Mouse (Mus musculus) gonadal fat pad, adult 2 months (tissue): ENCODE results near the gene Clp1. TPM values are rescaled to one million over a fixed set of nuclear protein-coding genes. Genes with fewer than 3 reads are reported as not detected.

Experiments
- DNase-seq: peaks from one replicate; pipeline ENCODE4 v3.0.0-alpha.2; 2012; ENCODE audit warnings: low read depth
- polyA plus RNA-seq: library from polyadenylated mRNA; depleted of rRNA; stranded (reverse); fragments of >200 nt; gene quantifications from 2 replicates; pipeline ENCODE4 v1.2.3, GENCODE M21; 2012; rRNA removed

Gene Clp1
- polyA plus RNA-seq, 1 experiment = 18.8 TPM

DNA sequence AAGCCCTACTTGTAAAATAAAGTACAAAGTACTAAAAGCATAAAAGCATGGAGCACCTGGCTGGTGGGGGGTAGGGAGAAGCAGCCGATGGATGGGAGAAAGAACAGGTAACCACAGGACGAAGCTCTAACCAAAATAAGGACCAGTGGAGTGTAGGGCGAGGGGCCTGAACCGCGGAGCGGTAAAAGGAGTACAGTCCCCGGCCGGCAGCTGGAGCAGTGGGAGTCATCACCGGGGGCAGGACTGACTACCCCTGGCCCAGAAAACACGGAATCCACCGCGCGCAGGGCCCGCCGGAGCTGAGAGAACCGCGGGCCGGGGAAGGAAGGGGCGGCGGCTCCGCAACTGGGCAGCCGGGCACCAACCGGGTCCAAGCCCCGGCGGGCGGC is 12.7 kb downstream of the Clp1 start:
- DNase-seq = no peak

DNA sequence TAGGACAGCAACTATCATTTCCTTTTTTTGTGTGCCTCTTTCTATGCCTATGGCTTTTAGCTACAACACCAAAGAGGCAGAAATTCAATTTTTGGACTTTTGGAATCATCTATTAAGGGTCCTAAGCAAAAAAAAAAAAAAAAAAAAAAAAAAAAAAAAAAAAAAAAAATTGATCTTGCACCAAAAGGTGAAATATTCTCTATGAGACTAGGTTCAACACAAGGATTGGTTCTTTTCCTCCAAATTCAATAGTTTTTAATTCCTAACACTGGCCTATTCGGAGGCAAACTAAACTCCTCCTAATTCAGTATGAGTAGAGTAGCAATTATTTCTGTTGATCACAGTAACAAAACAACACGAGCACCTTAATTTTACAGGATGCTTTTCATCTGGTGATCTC is 15.3 kb downstream of the Clp1 start:
- DNase-seq = no peak

DNA sequence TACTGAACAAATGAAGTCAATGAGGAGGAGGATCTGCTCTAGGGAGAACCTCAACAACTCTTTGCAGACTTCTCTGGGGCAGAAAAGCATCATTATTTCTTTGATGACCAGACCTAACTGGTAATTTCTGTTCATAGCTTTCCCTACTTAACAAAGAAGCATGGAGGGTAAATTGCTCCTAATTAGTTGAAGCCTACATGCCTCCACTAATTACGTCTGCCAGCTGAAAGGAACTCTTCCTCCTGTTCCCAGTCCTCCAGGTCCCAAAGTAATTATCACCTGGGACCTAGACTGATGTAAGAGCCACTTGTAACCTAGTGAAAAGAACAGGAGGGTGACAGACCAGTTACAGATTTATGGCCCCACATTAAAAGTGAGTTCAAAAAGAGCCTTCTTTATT is 19.6 kb downstream of the Clp1 start:
- DNase-seq = no peak

DNA sequence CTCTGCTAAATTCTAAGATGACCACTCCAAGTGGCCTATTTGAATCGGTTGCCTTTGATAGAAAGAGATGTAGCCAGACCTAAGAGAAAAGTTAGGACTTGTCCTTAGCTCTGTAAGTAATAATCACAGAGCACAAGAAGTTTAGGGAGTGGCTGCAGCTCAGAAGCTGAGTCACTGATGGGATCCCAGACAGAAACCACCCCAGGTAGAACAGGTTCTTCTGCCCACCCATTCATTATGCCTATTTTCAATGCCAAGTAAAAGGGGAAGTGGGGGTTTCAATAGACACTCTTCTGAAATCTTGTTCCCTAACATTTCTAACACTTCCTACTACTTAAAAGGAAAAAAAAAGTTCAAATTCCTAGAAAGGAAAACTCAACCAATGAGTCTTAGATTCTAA is 21.9 kb downstream of the Clp1 start:
- no peak for DNase-seq

DNA sequence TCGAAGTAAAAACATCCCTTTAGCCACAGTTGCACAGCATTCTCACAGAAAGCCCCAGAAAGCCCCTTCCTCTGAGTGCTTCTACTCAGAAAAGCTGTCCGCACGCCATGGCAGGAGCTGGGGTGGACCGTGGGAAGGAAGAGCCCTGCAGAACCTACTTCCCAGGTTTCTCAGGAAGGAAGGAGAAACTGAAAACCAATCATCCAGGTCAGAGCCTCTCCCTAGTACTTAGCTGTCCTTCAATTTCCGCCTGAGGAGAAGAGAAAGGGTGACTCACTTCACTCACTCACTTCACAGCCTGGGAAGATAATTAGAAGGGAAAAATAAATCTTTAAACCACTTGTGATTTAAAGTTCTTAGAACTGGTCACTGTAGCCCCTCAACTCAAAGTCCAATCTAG is 22.8 kb downstream of the Clp1 start:
- DNase-seq = no peak

DNA sequence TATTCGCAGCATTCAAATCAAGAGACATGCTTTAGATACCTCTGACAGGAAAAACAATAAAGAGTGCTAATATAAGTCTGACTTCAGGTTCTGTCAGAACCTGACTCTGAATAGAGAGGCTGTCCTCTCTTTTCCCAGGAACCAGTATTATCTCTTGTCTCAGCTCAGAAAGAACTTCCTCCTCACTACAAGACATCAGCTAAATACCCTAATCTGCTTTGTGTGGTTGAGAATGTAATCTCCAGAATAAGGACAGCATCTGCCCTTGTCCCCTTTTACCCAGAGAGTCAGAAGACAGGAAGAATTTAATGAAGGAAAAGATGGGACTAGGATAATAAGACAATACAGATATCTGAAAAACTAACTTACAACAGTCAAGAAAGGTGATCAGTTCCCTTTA is 23.7 kb downstream of the Clp1 start:
- DNase-seq = no peak

DNA sequence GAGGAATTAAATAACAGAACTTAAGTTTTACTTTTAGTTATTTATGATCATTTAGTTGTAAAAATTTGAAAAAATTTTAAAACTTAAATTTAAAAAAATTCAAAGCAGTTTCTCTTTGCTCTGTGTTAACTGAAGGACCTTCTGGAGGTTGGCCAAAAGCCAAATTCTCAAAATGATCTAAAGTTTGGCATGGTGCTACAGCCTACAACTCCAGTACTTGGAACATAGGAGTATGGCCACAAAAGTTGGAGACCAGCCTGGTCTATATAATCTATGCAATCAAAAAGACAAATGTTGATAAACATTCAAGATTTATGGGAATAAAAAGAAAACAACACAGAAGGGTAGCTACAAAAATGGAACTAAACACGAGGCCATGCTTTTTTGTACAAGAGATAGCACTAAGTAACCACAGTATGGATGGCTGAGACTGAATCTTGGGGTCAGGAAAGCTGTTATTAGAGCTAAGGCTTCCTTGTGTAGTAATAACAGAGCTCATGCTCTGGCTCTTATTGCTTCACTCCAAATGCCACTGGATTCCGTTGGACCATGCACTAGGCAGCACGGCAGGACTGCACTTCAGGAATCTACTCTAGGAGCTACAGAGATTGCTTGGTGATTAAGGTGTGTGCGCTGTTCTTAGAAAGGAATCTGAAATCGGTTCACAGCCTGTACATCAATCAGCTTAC is 32.0 kb downstream of the Clp1 start:
- DNase-seq = no peak

DNA sequence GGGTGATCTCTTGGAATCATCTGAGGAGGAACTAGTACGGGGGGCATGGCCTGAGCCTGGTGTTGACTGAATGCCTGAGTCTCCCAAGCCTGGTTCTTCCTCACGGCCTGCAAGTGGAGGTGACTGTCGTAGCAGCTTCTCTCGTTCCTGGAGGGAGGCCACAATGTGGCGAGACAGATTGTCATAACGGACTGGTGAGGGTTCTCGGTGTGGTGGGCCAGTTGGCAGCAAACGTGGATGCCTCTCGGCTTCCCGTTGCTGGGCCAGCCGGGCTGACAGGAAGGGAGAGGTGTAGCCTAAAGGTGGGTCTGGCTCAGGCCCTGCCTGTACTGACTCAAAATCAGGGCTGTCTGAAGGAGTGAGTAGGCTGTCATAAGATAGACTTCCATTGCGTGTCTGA is 37.1 kb downstream of the Clp1 start:
- DNase-seq = no peak

DNA sequence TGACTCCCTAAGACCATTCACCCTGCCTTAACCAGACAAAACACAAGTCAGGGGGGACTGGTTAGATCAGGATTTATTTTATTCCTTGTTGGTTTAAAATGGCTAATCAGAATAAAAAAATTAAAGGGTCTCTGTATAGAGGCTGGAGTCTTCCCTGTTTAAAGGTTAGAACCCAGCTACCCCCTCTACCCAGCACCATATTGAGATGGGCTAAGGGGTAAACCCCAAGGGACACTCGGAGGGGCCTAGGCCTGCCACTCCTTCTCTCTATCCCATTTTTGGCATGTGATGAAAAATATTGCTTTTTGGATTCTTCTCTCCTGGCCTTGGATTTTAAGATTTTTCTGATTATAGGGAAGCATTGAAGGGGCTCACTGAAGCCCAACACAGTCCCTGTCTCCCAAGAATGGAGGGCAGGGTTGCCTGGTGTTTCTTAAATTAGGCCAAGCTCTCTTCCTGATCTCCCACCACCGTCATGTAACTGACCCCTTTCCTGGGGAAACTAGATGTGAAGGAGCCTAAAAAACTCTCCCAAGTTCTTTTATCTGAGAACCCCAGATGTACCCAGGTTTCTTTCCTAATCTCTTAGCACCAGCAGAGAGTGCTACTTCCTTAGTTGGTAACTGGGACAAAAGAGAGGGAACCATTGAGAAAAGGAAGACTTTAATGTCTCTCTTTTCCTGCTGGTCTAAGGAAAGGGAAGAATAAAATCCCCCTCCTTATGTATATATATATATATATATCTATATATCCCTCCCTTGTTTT is 38.9 kb downstream of the Clp1 start:
- DNase-seq = no peak

DNA sequence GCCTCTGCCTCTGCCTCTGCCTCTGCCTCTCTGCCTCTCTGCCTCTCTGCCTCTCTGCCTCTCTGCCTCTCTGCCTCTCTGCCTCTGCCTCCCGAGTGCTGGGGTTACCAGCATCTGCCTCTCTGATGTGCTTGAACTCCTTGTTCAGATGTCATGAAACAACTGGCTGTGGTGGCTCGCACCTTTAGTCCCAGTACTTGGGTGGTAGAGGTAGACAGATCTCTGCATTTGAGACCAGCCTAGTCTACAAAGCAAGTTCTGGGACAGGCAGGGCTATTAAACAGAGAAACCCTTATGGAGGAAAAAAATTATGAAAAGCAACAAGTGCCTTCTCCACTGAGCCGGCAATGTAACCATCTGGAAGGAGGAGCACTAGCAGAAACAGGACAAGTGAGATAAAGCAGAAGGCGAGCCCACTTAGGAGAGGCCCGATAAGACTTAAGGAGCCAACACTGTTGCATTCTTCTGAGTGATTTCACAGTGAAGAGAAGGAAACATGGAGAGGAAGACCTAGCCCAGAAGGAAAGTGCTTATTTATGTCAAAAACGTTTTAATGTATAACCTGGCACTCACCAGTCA is 44.5 kb downstream of the Clp1 start:
- no peak for DNase-seq

DNA sequence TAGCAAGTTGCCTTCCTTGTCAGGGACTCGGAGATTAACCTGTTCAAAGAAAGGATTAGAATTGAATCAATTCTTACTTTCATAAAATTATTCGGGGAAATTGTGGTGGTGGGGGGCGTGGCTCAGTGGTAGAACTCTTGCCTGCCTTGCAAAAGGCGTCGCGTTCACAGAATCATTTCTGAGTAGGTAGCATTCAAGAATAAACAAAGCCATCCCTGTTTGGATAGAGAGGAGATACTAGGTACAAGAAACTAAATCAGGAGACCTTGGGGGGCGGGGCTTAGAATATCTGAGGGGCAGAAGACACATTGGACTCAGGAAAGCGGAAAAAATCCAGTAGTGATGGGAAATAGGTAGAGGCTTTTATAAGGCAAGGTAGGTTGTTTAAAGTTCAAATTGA is 48.1 kb downstream of the Clp1 start, which contains the start of gene Tmx2:
TSS of gene Tmx2 (minus strand) at position 125 of the 400 bp plus-strand sequence.
- DNase-seq = no peak

DNA sequence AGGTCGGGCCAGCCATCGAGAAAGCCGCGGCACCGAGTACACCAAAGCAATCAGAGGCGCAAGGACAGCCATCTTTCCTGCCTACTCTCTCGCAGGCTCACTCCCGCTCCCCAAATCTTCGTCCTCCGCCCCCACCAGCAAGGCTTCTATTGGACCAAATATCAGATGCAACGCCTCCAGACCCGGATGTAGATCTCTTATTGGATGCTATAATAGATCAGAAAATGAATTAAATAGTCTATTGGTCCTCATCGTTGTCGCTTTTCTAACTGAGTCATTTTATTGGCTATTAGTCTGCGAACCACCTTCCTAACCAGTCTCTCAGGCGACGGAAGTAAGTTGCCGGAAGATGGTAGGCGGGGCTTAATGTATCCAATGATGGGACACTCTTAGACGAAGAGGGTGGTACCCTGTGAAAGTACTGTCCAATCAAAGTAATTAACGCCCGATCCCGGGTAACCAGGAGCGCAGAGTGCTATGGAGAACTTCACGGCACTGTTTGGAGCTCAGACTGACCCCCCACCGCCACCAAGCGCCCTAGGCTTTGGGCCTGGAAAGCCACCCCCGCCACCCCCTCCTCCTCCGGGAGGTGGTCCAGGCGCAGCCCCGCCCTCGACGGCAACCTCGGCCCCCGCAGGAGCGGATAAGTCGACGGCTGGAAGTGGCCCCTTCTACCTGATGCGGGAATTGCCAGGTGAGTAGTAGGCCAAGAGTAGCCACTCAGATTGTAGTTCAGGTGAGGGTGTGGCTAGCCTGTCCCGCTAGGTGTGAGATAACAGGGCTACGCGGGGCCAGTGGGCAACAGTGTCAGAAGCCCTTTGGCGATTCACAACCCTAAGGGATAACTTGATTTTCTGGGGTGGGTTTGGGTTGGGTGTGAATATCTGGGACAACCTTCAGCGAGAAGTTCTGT is 48.9 kb downstream of the Clp1 start, which contains the start of the genes Gm28635 and Med19:
TSS of gene Gm28635 (minus strand) at position 74 of the 913 bp plus-strand sequence.
TSS of gene Med19 (plus strand) at position 435 of the 913 bp plus-strand sequence.
- DNase-seq = peak; percentile 99

DNA sequence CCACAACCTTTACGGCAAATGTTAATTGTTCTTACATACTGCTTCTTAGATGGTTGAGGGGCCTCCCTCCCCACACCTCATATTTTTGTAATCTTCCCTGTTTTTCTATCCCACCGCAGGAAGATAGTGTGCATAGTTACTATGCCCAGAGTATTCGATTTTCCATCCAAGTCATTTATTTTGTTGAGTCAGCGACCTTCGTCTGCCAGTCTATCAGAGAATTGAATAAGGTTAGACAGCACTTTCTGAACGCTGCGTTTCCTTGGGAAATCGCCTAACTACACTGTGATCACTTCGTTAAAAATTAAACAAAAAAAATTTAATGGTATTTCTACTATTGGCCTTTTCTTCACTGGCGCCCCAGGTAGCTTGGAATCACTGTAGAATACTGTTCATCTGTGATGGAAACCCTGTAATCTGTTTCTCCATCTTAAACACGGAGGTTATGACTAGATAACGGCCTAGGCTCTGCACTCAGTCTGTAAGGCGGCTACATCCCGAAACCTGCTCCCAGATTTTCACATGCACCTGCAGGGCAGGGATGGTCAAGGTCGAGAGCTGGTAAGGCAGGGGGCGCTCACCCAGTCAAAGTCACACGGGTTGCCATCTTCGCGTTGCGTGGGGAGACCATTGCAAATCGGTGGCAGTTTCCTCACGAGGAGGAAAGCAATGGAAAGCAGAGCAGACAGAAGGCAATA is 49.7 kb downstream of the Clp1 start:
- no peak for DNase-seq

Other genes with a start within 250 kb of the Clp1 start
- gene Ctnnd1, start 76.6 kb downstream of the Clp1 start, polyA plus RNA-seq = 64.2 and 70.1 TPM in 2 replicates
- gene Btbd18, start 68.3 kb downstream of the Clp1 start, polyA plus RNA-seq = not detected in 2 replicates
- gene Selenoh, start 56.6 kb downstream of the Clp1 start, polyA plus RNA-seq = 40.7 and 40.9 TPM in 2 replicates
- not detected in 2 replicates for gene Gm28635, start 49.3 kb downstream of the Clp1 start, polyA plus RNA-seq
- 11.7 and 15.3 TPM in 2 replicates for gene Med19, start 48.9 kb downstream of the Clp1 start, polyA plus RNA-seq
- gene Tmx2, start 48.2 kb downstream of the Clp1 start, polyA plus RNA-seq = 93.5 and 97.4 TPM in 2 replicates
- gene Zdhhc5, start 12.2 kb downstream of the Clp1 start, polyA plus RNA-seq = 60.7 and 61.8 TPM in 2 replicates
- gene Ypel4, start 6.7 kb upstream of the Clp1 start, polyA plus RNA-seq = 1.4 and 1.7 TPM in 2 replicates
- gene Gm19426, start 16.3 kb upstream of the Clp1 start, polyA plus RNA-seq = 3.0 and 3.5 TPM in 2 replicates
- 547 and 588 TPM in 2 replicates for gene Serping1, start 48.1 kb upstream of the Clp1 start, polyA plus RNA-seq
- 24.8 and 26.9 TPM in 2 replicates for gene Ube2l6, start 71.5 kb upstream of the Clp1 start, polyA plus RNA-seq
- gene Smtnl1, start 95.3 kb upstream of the Clp1 start, polyA plus RNA-seq = not detected in 2 replicates
- gene Timm10, start 99.6 kb upstream of the Clp1 start, polyA plus RNA-seq = 30.8 and 47.1 TPM in 2 replicates
- gene Slc43a1, start 111.5 kb upstream of the Clp1 start, polyA plus RNA-seq = 16.9 and 21.9 TPM in 2 replicates
- 7.6 and 8.4 TPM in 2 replicates for gene Rtn4rl2, start 159.4 kb upstream of the Clp1 start, polyA plus RNA-seq
- 88.9 and 136 TPM in 2 replicates for gene Slc43a3, start 209.2 kb upstream of the Clp1 start, polyA plus RNA-seq